8 mouse cellular contexts compared by ENCODE assay signal in genomic region chr15:67039421-67039907, GRCm38 (mm10).
DNase-seq lines count a peak whose midpoint lies in the region; ATAC-seq lines count a peak whose summit lies in the region.

No protein-coding gene starts in this region.

- 0 out of 2 replicates have a peak, but pooled peaks cover 2% of the 10 kb centered on the region for H3K27me3 ChIP-seq in embryonic facial prominence, embryonic 12.5 days
- H3K27me3 ChIP-seq in heart, embryonic 11.5 days (ENCODE audit: control insufficient read depth, insufficient read depth, low read length), result no peaks in the 10 kb centered on the region
- H3K27me3 ChIP-seq in kidney, embryonic 14.5 days (ENCODE audit: control insufficient read depth, insufficient read depth, low read length), result no peaks in the 10 kb centered on the region

- peak; percentile 97 for DNase-seq in A20 (ENCODE audit: low read depth, low spot score)
- DNase-seq in WW6 (ENCODE audit: low read depth, low spot score), result peak; percentile 78
- peak; percentile 82 for DNase-seq in lung, postnatal 36 days
- peak; percentile 73 for DNase-seq in retina, embryonic 14.5 days (ENCODE audit: low spot score)
- peak; percentile 70 to 76 for DNase-seq in urinary bladder, postnatal 4 days (ENCODE audit: low spot score in 2 of 2)

- peak overlapping the region; percentile 42 for H3K4me3 ChIP-seq in embryonic facial prominence, embryonic 12.5 days
- H3K4me3 ChIP-seq in heart, embryonic 11.5 days (ENCODE audit: low read depth, low read length), result peak overlapping the region; percentile 52
- H3K4me3 ChIP-seq in kidney, embryonic 14.5 days (ENCODE audit: low read length), result peak overlapping the region; percentile 47

- 3% methylated on average over 16 of the region's 16 CpGs for WGBS in embryonic facial prominence, embryonic 12.5 days
- 3% methylated on average over 16 of the region's 16 CpGs for WGBS in heart, embryonic 11.5 days (ENCODE audit: insufficient replicate concordance)
- under 1% methylated on average over 16 of the region's 16 CpGs for WGBS in kidney, embryonic 14.5 days

- H3K36me3 ChIP-seq in embryonic facial prominence, embryonic 12.5 days, result no peaks in the 10 kb centered on the region
- no peaks in the 10 kb centered on the region for H3K36me3 ChIP-seq in heart, embryonic 11.5 days (ENCODE audit: control insufficient read depth, insufficient read depth, low read length)
- H3K36me3 ChIP-seq in kidney, embryonic 14.5 days (ENCODE audit: control insufficient read depth, insufficient read depth, low read length), result no peaks in the 10 kb centered on the region

- peaks cover 7% of the 10 kb centered on the region; the same call in 1 of the 2 replicates for H3K4me1 ChIP-seq in embryonic facial prominence, embryonic 12.5 days
- H3K4me1 ChIP-seq in heart, embryonic 11.5 days (ENCODE audit: control insufficient read depth, insufficient read depth, low read length), result peaks cover 18% of the 10 kb centered on the region
- peaks cover 7% of the 10 kb centered on the region; the same call in 1 of the 2 replicates for H3K4me1 ChIP-seq in kidney, embryonic 14.5 days (ENCODE audit: control insufficient read depth, insufficient read depth, low read length)

- H3K27ac ChIP-seq in embryonic facial prominence, embryonic 12.5 days, result no peak overlapping the region
- H3K27ac ChIP-seq in heart, embryonic 11.5 days (ENCODE audit: low read depth, low read length), result peak overlapping the region; percentile 57
- no peak overlapping the region for H3K27ac ChIP-seq in kidney, embryonic 14.5 days (ENCODE audit: low read depth, low read length)

- peak overlapping the region; percentile 55 for H3K9ac ChIP-seq in embryonic facial prominence, embryonic 12.5 days
- H3K9ac ChIP-seq in heart, embryonic 11.5 days (ENCODE audit: low read depth, low read length), result peak overlapping the region; percentile 79
- H3K9ac ChIP-seq in kidney, embryonic 14.5 days (ENCODE audit: low read depth, low read length), result peak overlapping the region; percentile 50

- peak overlapping the region; percentile 59 for H3K4me2 ChIP-seq in embryonic facial prominence, embryonic 12.5 days (replicated peaks)
- H3K4me2 ChIP-seq in heart, embryonic 11.5 days, result peak overlapping the region; percentile 82
- H3K4me2 ChIP-seq in kidney, embryonic 14.5 days (replicated peaks; ENCODE audit: low read depth, low read length), result peak overlapping the region; percentile 55

- no peaks in the 10 kb centered on the region for H3K9me3 ChIP-seq in embryonic facial prominence, embryonic 12.5 days
- no peaks in the 10 kb centered on the region for H3K9me3 ChIP-seq in heart, embryonic 11.5 days (replicated peaks; ENCODE audit: control insufficient read depth, low read length)
- H3K9me3 ChIP-seq in kidney, embryonic 14.5 days (ENCODE audit: control insufficient read depth, low read length), result no peaks in the 10 kb centered on the region

- peak; percentile 71 for ATAC-seq in embryonic facial prominence, embryonic 12.5 days (ENCODE audit: insufficient number of reproducible peaks, insufficient read depth, low FRiP score, low TSS enrichment)
- peak; percentile 79 for ATAC-seq in heart, embryonic 11.5 days (replicated peaks; ENCODE audit: insufficient number of reproducible peaks, low FRiP score, low TSS enrichment)
- ATAC-seq in kidney, embryonic 14.5 days (ENCODE audit: low FRiP score, low TSS enrichment), result peak; percentile 95
